Mouse (Mus musculus) A20 (cell line): ENCODE data around the gene Fst.

Experiments
- DNase-seq: peaks from one replicate; pipeline ENCODE4 v3.0.0-alpha.2; 2011; ENCODE audit warnings: low read depth, low spot score

Fst gene

GRCm38 (mm10) chr13:114419364-114419763 is 39.4 kb downstream of the Fst start:
- no peak for DNase-seq

DNA sequence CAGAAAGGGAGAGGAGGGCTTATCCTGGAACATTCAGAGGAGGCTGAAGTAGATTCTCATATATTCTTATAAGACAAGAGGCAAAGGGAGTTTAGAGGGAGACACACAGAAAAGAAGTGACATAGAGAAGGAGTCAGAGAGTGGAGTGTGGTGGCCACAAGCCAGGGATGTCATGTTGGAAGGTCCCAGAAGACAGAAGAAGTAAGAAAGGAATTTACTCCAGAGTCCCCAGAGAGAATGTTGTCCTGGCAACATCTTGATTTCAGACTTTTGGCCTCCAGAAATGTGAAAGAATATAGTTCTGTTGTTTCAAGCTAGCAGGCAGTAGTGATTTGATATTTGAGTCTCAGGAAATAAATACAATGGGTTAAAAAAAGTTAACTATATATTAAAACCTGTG is 46.4 kb downstream of the Fst start:
- DNase-seq, result no peak

GRCm38 (mm10) chr13:114406866-114407265 is 51.9 kb downstream of the Fst start:
- DNase-seq, result no peak

DNA sequence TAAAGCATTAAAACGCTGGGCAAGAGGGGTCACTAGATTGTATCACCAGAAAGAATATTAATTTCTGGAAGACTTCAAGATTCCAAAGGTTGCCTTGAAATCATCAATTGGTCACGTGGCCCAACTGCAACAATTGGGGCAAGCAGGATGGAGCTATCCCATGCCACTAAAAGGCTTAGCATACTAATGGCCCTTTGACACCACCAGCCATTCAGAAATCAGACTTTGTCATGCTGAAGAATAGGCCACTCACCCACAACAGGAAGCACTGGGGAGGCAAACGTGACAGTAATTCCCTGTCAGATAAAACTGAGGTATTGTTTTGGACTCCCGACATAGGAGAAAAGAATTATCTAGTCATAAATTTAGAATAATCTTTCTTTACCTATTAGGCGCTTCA is 52.3 kb downstream of the Fst start:
- DNase-seq, result no peak

DNA sequence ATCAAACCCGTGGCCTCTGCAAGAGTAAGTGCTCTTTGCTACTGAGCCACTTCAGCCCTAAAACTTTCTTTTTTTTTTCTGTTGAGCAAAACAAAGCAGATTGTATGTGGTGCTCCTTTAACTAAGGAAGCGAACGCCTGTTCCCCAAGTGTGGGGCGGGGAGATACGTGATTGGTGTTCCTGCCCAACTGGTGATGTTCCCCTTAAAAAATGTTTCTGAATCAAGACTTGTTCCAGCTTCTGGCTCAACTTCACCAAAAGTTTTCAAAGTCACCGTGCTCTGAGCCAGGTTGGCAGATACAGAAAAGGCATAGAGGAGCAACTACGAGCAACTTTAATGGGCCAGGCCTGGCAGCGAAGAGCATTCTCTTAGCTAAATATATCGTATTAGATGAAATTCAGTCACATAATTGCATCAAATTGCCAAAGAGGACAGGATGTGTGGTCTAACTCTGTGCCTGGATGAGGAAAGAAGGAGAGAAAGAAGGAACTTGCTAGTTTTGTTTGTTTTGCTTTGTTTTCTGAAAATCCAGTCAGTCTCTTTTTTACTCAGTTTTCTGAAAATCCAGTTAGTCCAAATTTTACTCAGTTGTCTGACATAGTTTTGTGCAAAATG is 53.5 kb downstream of the Fst start:
- no peak for DNase-seq
